Mouse (Mus musculus): ENCODE data around the gene Scgb2b18. TPM values are rescaled to one million over a fixed set of nuclear protein-coding genes. Genes with fewer than 3 reads are reported as not detected.
"Not testable (repeated sequence)": the region's sequence is repeated elsewhere in the genome, so short reads cannot be mapped to it uniquely, and the experiment has no call there.

The Scgb2b18 gene
- total RNA-seq (2015; ENCODE audit: low replicate concordance) (not detected in 2 replicates), total RNA-seq (2017; ENCODE audit: low replicate concordance) (not detected in 2 replicates)

- not testable (repeated sequence) for ATAC-seq (replicated peaks; ENCODE audit: low FRiP score, poor library complexity, severe bottlenecking)
Measured at GRCm38 (mm10) chr7:33173764-33174163, at the start of gene Scgb2b18. Gene Scgb2b18 (minus strand): TSS chr7:33173864.

DNA sequence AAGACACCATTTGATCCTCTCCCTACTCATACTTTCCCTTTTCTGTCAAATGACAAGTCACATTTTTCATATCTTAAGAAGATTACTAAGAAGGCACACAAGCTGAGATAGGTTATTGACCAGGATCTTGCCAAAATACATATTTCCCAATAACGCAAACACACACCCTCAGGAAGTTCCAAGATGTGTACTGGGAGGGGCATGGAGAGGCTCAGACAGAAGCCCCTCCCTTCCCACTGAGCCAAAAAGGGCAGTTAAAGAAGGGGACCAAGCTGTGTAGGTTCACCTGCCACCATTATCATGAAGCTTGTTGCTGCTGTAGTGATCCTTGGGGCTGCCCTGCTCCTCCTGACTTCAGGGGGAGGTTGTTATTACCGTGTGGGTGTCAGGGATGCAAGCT lies 11.6 kb upstream of the Scgb2b18 start, which contains the start of gene Scgb1b18:
Gene Scgb1b18, plus strand, starts transcription at position 301 of the 400 bp plus-strand sequence.
- not testable (repeated sequence) for ATAC-seq (replicated peaks; ENCODE audit: low FRiP score, poor library complexity, severe bottlenecking)

Other genes with a start within 250 kb of the Scgb2b18 start
- not detected in 2 replicates for gene Scgb2b17, start 117.3 kb downstream of the Scgb2b18 start, total RNA-seq (2015; ENCODE audit: low replicate concordance)
- not detected in 2 replicates for gene Scgb2b17, start 117.3 kb downstream of the Scgb2b18 start, total RNA-seq (2017; ENCODE audit: low replicate concordance)
- gene Scgb1b17, start 110.4 kb downstream of the Scgb2b18 start, total RNA-seq (2015; ENCODE audit: low replicate concordance) = not detected in 2 replicates
- gene Scgb1b17, start 110.4 kb downstream of the Scgb2b18 start, total RNA-seq (2017; ENCODE audit: low replicate concordance) = not detected in 2 replicates
- not detected in 2 replicates for gene Scgb1b18, start 11.7 kb upstream of the Scgb2b18 start, total RNA-seq (2015; ENCODE audit: low replicate concordance)
- not detected in 2 replicates for gene Scgb1b18, start 11.7 kb upstream of the Scgb2b18 start, total RNA-seq (2017; ENCODE audit: low replicate concordance)
- gene Scgb2b19, start 106.5 kb upstream of the Scgb2b18 start, total RNA-seq (2015; ENCODE audit: low replicate concordance) = not detected in 2 replicates
- not detected in 2 replicates for gene Scgb2b19, start 106.5 kb upstream of the Scgb2b18 start, total RNA-seq (2017; ENCODE audit: low replicate concordance)
- not detected in 2 replicates for gene Scgb1b19, start 113.4 kb upstream of the Scgb2b18 start, total RNA-seq (2015; ENCODE audit: low replicate concordance)
- gene Scgb1b19, start 113.4 kb upstream of the Scgb2b18 start, total RNA-seq (2017; ENCODE audit: low replicate concordance) = not detected in 2 replicates
- not detected in 2 replicates for gene Scgb2b20, start 192.5 kb upstream of the Scgb2b18 start, total RNA-seq (2015; ENCODE audit: low replicate concordance)
- not detected in 2 replicates for gene Scgb2b20, start 192.5 kb upstream of the Scgb2b18 start, total RNA-seq (2017; ENCODE audit: low replicate concordance)
- not detected in 2 replicates for gene Scgb1b20, start 199.4 kb upstream of the Scgb2b18 start, total RNA-seq (2015; ENCODE audit: low replicate concordance)
- gene Scgb1b20, start 199.4 kb upstream of the Scgb2b18 start, total RNA-seq (2017; ENCODE audit: low replicate concordance) = not detected in 2 replicates